18 mouse cellular contexts compared by ENCODE assay signal in the genomic region with DNA sequence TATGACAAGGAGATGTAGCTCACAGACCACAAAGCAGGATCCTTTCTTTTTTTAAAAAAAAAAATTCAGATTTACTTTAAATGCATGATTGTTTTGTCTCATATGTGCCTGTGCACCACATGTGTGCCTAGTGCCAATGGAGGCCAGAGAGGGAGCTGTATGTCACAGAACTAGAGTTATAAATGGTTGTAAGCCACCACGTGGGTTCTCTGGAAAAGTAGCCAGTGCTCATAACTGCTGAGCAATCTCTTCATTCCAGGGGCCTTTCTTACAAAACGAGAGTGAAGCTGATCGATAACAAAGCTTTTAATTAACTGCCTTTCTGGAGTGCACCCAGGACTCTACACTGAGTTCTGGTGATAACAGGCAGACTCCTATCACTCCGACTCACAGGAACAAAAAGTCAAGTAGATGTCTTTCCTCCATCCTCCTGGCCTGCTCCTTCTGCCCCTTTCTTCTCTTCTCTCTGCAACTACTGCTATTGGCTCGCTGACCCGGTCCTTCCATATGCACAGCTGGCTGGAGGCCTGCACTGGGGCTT. TPM values are rescaled to one million over a fixed set of nuclear protein-coding genes. Genes with fewer than 3 reads are reported as not detected.
DNase-seq lines count a peak whose midpoint lies in the region; ATAC-seq and TF ChIP-seq lines count a peak whose summit lies in the region.
"Not testable (repeated sequence)": the region's sequence is repeated elsewhere in the genome, so short reads cannot be mapped to it uniquely, and the experiment has no call there.
"Had no signal": no experiment of that assay in that cellular context is flagged by ENCODE, and none has a peak within 500 bp of the region (broad histone marks: within the 10 kb centered on the region; RNA-seq: fewer than 3 reads in every experiment).

No protein-coding gene starts in this region.

- not testable (repeated sequence) for H3K4me2 ChIP-seq in liver, embryonic 11.5 days; liver, embryonic 13.5 days; liver, embryonic 15.5 days; liver, postnatal 0 days (ENCODE audit: low read depth, low read length); stomach, embryonic 15.5 days

- not testable (repeated sequence) for H3K4me3 ChIP-seq in G1E (ENCODE audit: low read depth, low read length); liver, embryonic 11.5 days (ENCODE audit: low read depth, low read length); liver, embryonic 13.5 days (replicated peaks); liver, embryonic 15.5 days (replicated peaks); liver, postnatal 0 days (ENCODE audit: low read depth, low read length); stomach, embryonic 15.5 days (replicated peaks)

- not testable (repeated sequence) for DNase-seq in G1E (ENCODE audit: low spot score); liver, embryonic 11.5 days (ENCODE audit: low spot score); liver, embryonic 13.5 days; liver, postnatal 0 days

- TF ChIP-seq EP300 in liver, postnatal 0 days (IDR thresholded peaks at IDR 0.05; ENCODE audit: low read depth) = not testable (repeated sequence)

- H3K36me3 ChIP-seq in G1E (replicated peaks); liver, embryonic 11.5 days (ENCODE audit: control insufficient read depth, insufficient read depth, low read length); liver, embryonic 13.5 days; liver, embryonic 15.5 days (replicated peaks); liver, postnatal 0 days (replicated peaks; ENCODE audit: insufficient read depth, low read length); stomach, embryonic 15.5 days: not testable (repeated sequence)

- WGBS in liver, embryonic 11.5 days = no CpG with 5 or more reads among the region's 6 CpGs
- WGBS in liver, embryonic 13.5 days (ENCODE audit: insufficient replicate concordance) = no CpG with 5 or more reads among the region's 6 CpGs
- no CpG with 5 or more reads among the region's 6 CpGs for WGBS in liver, embryonic 15.5 days (ENCODE audit: insufficient replicate concordance)
- WGBS in liver, postnatal 0 days (ENCODE audit: insufficient replicate concordance) = no CpG with 5 or more reads among the region's 6 CpGs
- no CpG with 5 or more reads among the region's 6 CpGs for WGBS in stomach, embryonic 15.5 days

- not testable (repeated sequence) for H3K4me1 ChIP-seq in G1E (ENCODE audit: insufficient read depth, low read depth, low read length); liver, embryonic 11.5 days (replicated peaks; ENCODE audit: control insufficient read depth, insufficient read depth, low read length); liver, embryonic 13.5 days (replicated peaks); liver, embryonic 15.5 days (replicated peaks); liver, postnatal 0 days (ENCODE audit: insufficient read depth); stomach, embryonic 15.5 days

- not testable (repeated sequence) for H3K27me3 ChIP-seq in G1E (ENCODE audit: insufficient read depth, low read length); liver, embryonic 11.5 days (replicated peaks; ENCODE audit: control insufficient read depth, insufficient read depth, low read length); liver, embryonic 13.5 days; liver, embryonic 15.5 days; liver, postnatal 0 days (ENCODE audit: insufficient read depth, low read length); stomach, embryonic 15.5 days (replicated peaks)

- TF ChIP-seq CTCF in G1E (IDR thresholded peaks at IDR 0.05; ENCODE audit: low read depth, low read length); liver, postnatal 0 days (IDR thresholded peaks at IDR 0.05; ENCODE audit: low read depth): not testable (repeated sequence)

- peak; percentile 78 for ATAC-seq in G1E (ENCODE audit: extremely low read depth, insufficient number of reproducible peaks, low FRiP score, poor library complexity, severe bottlenecking)
- ATAC-seq in erythroblast, adult 5-6 weeks (replicated peaks; ENCODE audit: low FRiP score, poor library complexity, severe bottlenecking) = peak; percentile 53
- peak; percentile 87 for ATAC-seq in liver, embryonic 11.5 days (replicated peaks; ENCODE audit: low FRiP score)
- peak; percentile 82 for ATAC-seq in liver, embryonic 13.5 days (ENCODE audit: low read depth)
- peak; percentile 79 for ATAC-seq in liver, embryonic 15.5 days (ENCODE audit: insufficient read depth)
- ATAC-seq in liver, postnatal 0 days = peak; percentile 80
- ATAC-seq in megakaryocyte progenitor cell, adult 5-6 weeks (replicated peaks; ENCODE audit: poor library complexity) = peak; percentile 80
- ATAC-seq in stomach, embryonic 15.5 days (ENCODE audit: insufficient read depth, low FRiP score, low read depth) = peak; percentile 59; the same call in 1 of the 2 replicates

- not testable (repeated sequence) for H3K9ac ChIP-seq in liver, embryonic 11.5 days (ENCODE audit: low read depth, low read length); liver, embryonic 13.5 days; liver, embryonic 15.5 days; liver, postnatal 0 days (replicated peaks); stomach, embryonic 15.5 days

- not testable (repeated sequence) for H3K9me3 ChIP-seq in G1E (replicated peaks); liver, embryonic 11.5 days (ENCODE audit: control insufficient read depth, low read length); liver, embryonic 13.5 days (replicated peaks); liver, embryonic 15.5 days (replicated peaks); liver, postnatal 0 days (ENCODE audit: low read length); stomach, embryonic 15.5 days

- H3K27ac ChIP-seq in liver, embryonic 11.5 days (ENCODE audit: low read depth, low read length); liver, embryonic 13.5 days; liver, embryonic 15.5 days (replicated peaks); liver, postnatal 0 days (ENCODE audit: low read depth); stomach, embryonic 15.5 days: not testable (repeated sequence)

RNA-seq across cellular contexts. Expression of a gene that starts 7.4 kb away (rescaled TPM):
- total RNA-seq in G1E (2014; fragmentation: Nextera tagmentation) = 187 and 239 TPM in 2 replicates
- total RNA-seq in G1E (2017) = 107 and 124 TPM in 2 replicates
- polyA plus RNA-seq in G1E (2012) = 118 and 125 TPM in 2 replicates
- total RNA-seq in erythroblast, adult 5-6 weeks (2015; ENCODE audit: low replicate concordance) = 88.6 and 101 TPM in 2 replicates
- 42.1 and 49.3 TPM in 2 replicates for total RNA-seq in erythroblast, adult 5-6 weeks (2017; ENCODE audit: low replicate concordance)
- polyA plus RNA-seq in liver, embryonic 11.5 days (2014; fragmentation: Nextera tagmentation; extraction: Ambion mirVana) = 137 and 150 TPM in 2 replicates
- 95.9 and 100 TPM in 2 replicates for polyA plus RNA-seq in liver, embryonic 13.5 days (2015; fragmentation: Nextera tagmentation; extraction: Ambion mirVana)
- 93.2 and 105 TPM in 2 replicates for polyA plus RNA-seq in liver, embryonic 15.5 days (2015; fragmentation: Nextera tagmentation; extraction: Ambion mirVana)
- 37.3 and 40.6 TPM in 2 replicates for polyA plus RNA-seq in liver, postnatal 0 days (2015; fragmentation: Nextera tagmentation; extraction: Ambion mirVana)
- total RNA-seq in megakaryocyte progenitor cell, adult 5-6 weeks (2015) = 204 and 222 TPM in 2 replicates
- total RNA-seq in megakaryocyte progenitor cell, adult 5-6 weeks (2017) = 73.0 and 85.0 TPM in 2 replicates
- polyA plus RNA-seq in stomach, embryonic 15.5 days (2015; fragmentation: Nextera tagmentation; extraction: Ambion mirVana) = 41.0 and 46.2 TPM in 2 replicates

RNA-seq across cellular contexts. Expression of a gene that starts 9.8 kb away (rescaled TPM):
- total RNA-seq in G1E (2014; fragmentation: Nextera tagmentation) = 31.6 and 36.9 TPM in 2 replicates
- 30.4 and 33.3 TPM in 2 replicates for total RNA-seq in G1E (2017)
- polyA plus RNA-seq in G1E (2012) = 4.0 and 4.7 TPM in 2 replicates
- total RNA-seq in erythroblast, adult 5-6 weeks (2015; ENCODE audit: low replicate concordance) = 0.96 and 1.3 TPM in 2 replicates
- total RNA-seq in erythroblast, adult 5-6 weeks (2017; ENCODE audit: low replicate concordance) = 0.94 and 3.1 TPM in 2 replicates
- 8.1 and 8.2 TPM in 2 replicates for polyA plus RNA-seq in liver, embryonic 11.5 days (2014; fragmentation: Nextera tagmentation; extraction: Ambion mirVana)
- polyA plus RNA-seq in liver, embryonic 13.5 days (2015; fragmentation: Nextera tagmentation; extraction: Ambion mirVana) = 5.3 and 5.9 TPM in 2 replicates
- 3.7 and 5.1 TPM in 2 replicates for polyA plus RNA-seq in liver, embryonic 15.5 days (2015; fragmentation: Nextera tagmentation; extraction: Ambion mirVana)
- 3.3 and 3.9 TPM in 2 replicates for polyA plus RNA-seq in liver, postnatal 0 days (2015; fragmentation: Nextera tagmentation; extraction: Ambion mirVana)
- total RNA-seq in megakaryocyte progenitor cell, adult 5-6 weeks (2015) = 3.7 and 4.0 TPM in 2 replicates
- total RNA-seq in megakaryocyte progenitor cell, adult 5-6 weeks (2017) = 4.7 and 7.6 TPM in 2 replicates
- 8.3 and 11.1 TPM in 2 replicates for polyA plus RNA-seq in stomach, embryonic 15.5 days (2015; fragmentation: Nextera tagmentation; extraction: Ambion mirVana)

RNA-seq across cellular contexts. Expression of a gene that starts 10.1 kb away (rescaled TPM):
- 2.5 and 12.2 TPM in 2 replicates for total RNA-seq in G1E (2014; fragmentation: Nextera tagmentation)
- 0.27 and 2.4 TPM in 2 replicates for total RNA-seq in G1E (2017)
- polyA plus RNA-seq in G1E (2012) = 7.0 and 9.5 TPM in 2 replicates
- total RNA-seq in erythroblast, adult 5-6 weeks (2015; ENCODE audit: low replicate concordance) = not detected in 2 replicates
- not detected in 2 replicates for total RNA-seq in erythroblast, adult 5-6 weeks (2017; ENCODE audit: low replicate concordance)
- 1.3 and 2.6 TPM in 2 replicates for polyA plus RNA-seq in liver, embryonic 11.5 days (2014; fragmentation: Nextera tagmentation; extraction: Ambion mirVana)
- 1.2 and 1.7 TPM in 2 replicates for polyA plus RNA-seq in liver, embryonic 13.5 days (2015; fragmentation: Nextera tagmentation; extraction: Ambion mirVana)
- 0.53 and 0.91 TPM in 2 replicates for polyA plus RNA-seq in liver, embryonic 15.5 days (2015; fragmentation: Nextera tagmentation; extraction: Ambion mirVana)
- 1.8 and 1.9 TPM in 2 replicates for polyA plus RNA-seq in liver, postnatal 0 days (2015; fragmentation: Nextera tagmentation; extraction: Ambion mirVana)
- 0.24 and 0.52 TPM in 2 replicates for total RNA-seq in megakaryocyte progenitor cell, adult 5-6 weeks (2015)
- total RNA-seq in megakaryocyte progenitor cell, adult 5-6 weeks (2017) = 1.1 TPM in 1 of 2 replicates, not detected in the other
- not detected in 2 replicates for polyA plus RNA-seq in stomach, embryonic 15.5 days (2015; fragmentation: Nextera tagmentation; extraction: Ambion mirVana)
- total RNA-seq: adrenal gland, adult 2 months; adrenal gland, postnatal 10 days; adrenal gland, postnatal 25 days; adrenal gland, postnatal 4 days; forebrain, postnatal 0 days had no signal
- polyA plus RNA-seq: brain, embryonic 14.5 days; CD4-positive, CD25-positive, alpha-beta regulatory T cell, adult 4 months; embryonic facial prominence, embryonic 12.5 days; forebrain, embryonic 13.5 days had no signal

RNA-seq across cellular contexts. Expression of a gene that starts 25.5 kb away (rescaled TPM):
- total RNA-seq in G1E (2014; fragmentation: Nextera tagmentation) (12.3 and 16.1 TPM in 2 replicates), G1E (2017) (18.7 and 19.7 TPM in 2 replicates)
- 1.7 and 2.0 TPM in 2 replicates for polyA plus RNA-seq in G1E (2012)
- total RNA-seq in erythroblast, adult 5-6 weeks (2015; ENCODE audit: low replicate concordance) = 5.4 and 9.0 TPM in 2 replicates
- total RNA-seq in erythroblast, adult 5-6 weeks (2017; ENCODE audit: low replicate concordance) = 6.7 and 6.8 TPM in 2 replicates
- 19.9 and 22.2 TPM in 2 replicates for polyA plus RNA-seq in liver, embryonic 11.5 days (2014; fragmentation: Nextera tagmentation; extraction: Ambion mirVana)
- 11.2 and 14.4 TPM in 2 replicates for polyA plus RNA-seq in liver, embryonic 13.5 days (2015; fragmentation: Nextera tagmentation; extraction: Ambion mirVana)
- 11.9 and 12.2 TPM in 2 replicates for polyA plus RNA-seq in liver, embryonic 15.5 days (2015; fragmentation: Nextera tagmentation; extraction: Ambion mirVana)
- polyA plus RNA-seq in liver, postnatal 0 days (2015; fragmentation: Nextera tagmentation; extraction: Ambion mirVana) = 20.0 and 21.3 TPM in 2 replicates
- 11.0 and 13.0 TPM in 2 replicates for total RNA-seq in megakaryocyte progenitor cell, adult 5-6 weeks (2015)
- total RNA-seq in megakaryocyte progenitor cell, adult 5-6 weeks (2017) = 9.5 and 12.2 TPM in 2 replicates
- polyA plus RNA-seq in stomach, embryonic 15.5 days (2015; fragmentation: Nextera tagmentation; extraction: Ambion mirVana) = 37.5 and 39.3 TPM in 2 replicates

RNA-seq across cellular contexts. Expression of a gene that starts 25.5 kb away (rescaled TPM):
- 2.4 TPM in 1 of 2 replicates, not detected in the other for total RNA-seq in G1E (2014; fragmentation: Nextera tagmentation)
- 0.66 and 3.9 TPM in 2 replicates for total RNA-seq in G1E (2017)
- 1.7 and 1.9 TPM in 2 replicates for polyA plus RNA-seq in G1E (2012)
- total RNA-seq in erythroblast, adult 5-6 weeks (2015; ENCODE audit: low replicate concordance) = not detected in 2 replicates
- total RNA-seq in erythroblast, adult 5-6 weeks (2017; ENCODE audit: low replicate concordance) = not detected in 2 replicates
- polyA plus RNA-seq in liver, embryonic 11.5 days (2014; fragmentation: Nextera tagmentation; extraction: Ambion mirVana) = 2.0 and 2.9 TPM in 2 replicates
- 1.3 and 1.7 TPM in 2 replicates for polyA plus RNA-seq in liver, embryonic 13.5 days (2015; fragmentation: Nextera tagmentation; extraction: Ambion mirVana)
- 0.98 and 0.99 TPM in 2 replicates for polyA plus RNA-seq in liver, embryonic 15.5 days (2015; fragmentation: Nextera tagmentation; extraction: Ambion mirVana)
- polyA plus RNA-seq in liver, postnatal 0 days (2015; fragmentation: Nextera tagmentation; extraction: Ambion mirVana) = 3.2 and 4.2 TPM in 2 replicates
- 0.51 and 1.3 TPM in 2 replicates for total RNA-seq in megakaryocyte progenitor cell, adult 5-6 weeks (2015)
- 0.37 TPM in 1 of 2 replicates, not detected in the other for total RNA-seq in megakaryocyte progenitor cell, adult 5-6 weeks (2017)
- 5.2 and 7.6 TPM in 2 replicates for polyA plus RNA-seq in stomach, embryonic 15.5 days (2015; fragmentation: Nextera tagmentation; extraction: Ambion mirVana)
- polyA plus RNA-seq: erythroblast, embryonic 14.5 days had no signal
